Mouse (Mus musculus): ENCODE results near the gene Gm20696. TPM values are rescaled to one million over a fixed set of nuclear protein-coding genes. Genes with fewer than 3 reads are reported as not detected.
A peak's percentile ranks its signal among the peaks of the same experiment; 100 is the strongest.

Gm20696 gene
- polyA plus RNA-seq, 1 experiment, result 1.8 TPM

DNA sequence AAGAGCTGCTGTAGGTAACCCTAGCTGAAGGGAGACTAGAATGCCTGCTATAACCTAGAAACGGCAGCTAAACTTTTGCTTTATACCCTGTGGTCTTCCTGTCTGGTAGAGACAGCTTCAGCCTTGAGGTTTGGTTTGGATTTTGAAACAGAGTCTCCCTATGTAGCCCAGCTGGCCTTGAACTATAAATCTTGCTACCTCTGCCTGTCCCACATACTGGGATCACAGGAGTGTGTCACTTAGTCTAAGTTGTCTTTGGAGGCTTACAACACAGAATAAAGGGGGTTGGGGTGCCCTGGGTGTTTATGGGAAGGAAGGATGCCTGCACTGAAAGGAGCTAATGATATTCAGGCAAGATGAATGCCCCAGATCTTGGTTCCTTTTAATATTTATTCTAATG, 113.8 kb downstream of the Gm20696 start:
- no peak for DNase-seq (ENCODE audit: low read depth)
- TF ChIP-seq POLR2A (IDR thresholded peaks at IDR 0.05; ENCODE audit: borderline replicate concordance, extremely low read depth, insufficient read depth, insufficient read length, poor library complexity, severe bottlenecking) (no peak), CTCF (IDR thresholded peaks at IDR 0.05; ENCODE audit: borderline replicate concordance, extremely low read depth, insufficient read depth, insufficient read length) (no peak)

DNA sequence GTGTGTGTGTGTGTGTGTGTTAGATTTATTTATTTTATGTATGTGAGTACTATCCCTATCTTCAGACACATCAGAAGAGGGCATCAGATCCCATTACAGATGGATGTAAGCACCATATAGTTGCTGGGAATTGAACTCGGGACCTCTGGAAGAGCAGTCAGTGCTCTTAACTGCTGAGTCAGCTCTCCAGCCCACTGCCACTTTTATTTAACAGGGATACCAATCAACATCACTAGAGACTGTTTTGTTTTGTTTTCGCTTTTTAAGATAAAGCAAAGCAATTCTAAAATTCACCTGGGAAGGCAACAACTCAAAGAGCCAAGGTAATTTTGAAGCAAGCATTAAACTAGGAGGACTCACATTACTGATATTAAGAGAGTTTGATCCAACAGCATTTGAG, 120.2 kb downstream of the Gm20696 start:
- no peak for TF ChIP-seq CTCF (IDR thresholded peaks at IDR 0.05; ENCODE audit: borderline replicate concordance, extremely low read depth, insufficient read depth, insufficient read length)
- no peak for TF ChIP-seq POLR2A (IDR thresholded peaks at IDR 0.05; ENCODE audit: borderline replicate concordance, extremely low read depth, insufficient read depth, insufficient read length, poor library complexity, severe bottlenecking)
- no peak for DNase-seq (ENCODE audit: low read depth)

DNA sequence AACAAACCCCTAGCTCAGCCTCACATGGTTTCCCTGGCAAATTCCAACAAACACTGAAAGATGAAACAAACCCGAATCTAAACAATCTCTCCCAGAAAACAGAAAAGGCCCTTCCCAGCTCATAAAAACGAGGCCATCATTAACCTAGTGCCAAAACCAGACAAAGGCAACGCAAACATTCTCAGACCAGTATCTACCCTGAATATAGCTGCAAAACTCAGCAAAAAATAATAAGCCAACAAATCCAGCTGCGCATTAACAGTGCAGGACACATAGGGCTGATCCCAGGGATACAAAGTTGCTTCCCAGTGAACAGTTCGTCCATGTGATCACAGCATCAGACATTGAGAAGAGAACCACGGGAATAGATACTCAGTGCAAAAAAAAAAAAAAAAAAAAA, 121.2 kb downstream of the Gm20696 start:
- peak; percentile 6 for DNase-seq (ENCODE audit: low read depth)
- no peak for TF ChIP-seq CTCF (IDR thresholded peaks at IDR 0.05; ENCODE audit: borderline replicate concordance, extremely low read depth, insufficient read depth, insufficient read length)
- TF ChIP-seq POLR2A (IDR thresholded peaks at IDR 0.05; ENCODE audit: borderline replicate concordance, extremely low read depth, insufficient read depth, insufficient read length, poor library complexity, severe bottlenecking), result no peak

DNA sequence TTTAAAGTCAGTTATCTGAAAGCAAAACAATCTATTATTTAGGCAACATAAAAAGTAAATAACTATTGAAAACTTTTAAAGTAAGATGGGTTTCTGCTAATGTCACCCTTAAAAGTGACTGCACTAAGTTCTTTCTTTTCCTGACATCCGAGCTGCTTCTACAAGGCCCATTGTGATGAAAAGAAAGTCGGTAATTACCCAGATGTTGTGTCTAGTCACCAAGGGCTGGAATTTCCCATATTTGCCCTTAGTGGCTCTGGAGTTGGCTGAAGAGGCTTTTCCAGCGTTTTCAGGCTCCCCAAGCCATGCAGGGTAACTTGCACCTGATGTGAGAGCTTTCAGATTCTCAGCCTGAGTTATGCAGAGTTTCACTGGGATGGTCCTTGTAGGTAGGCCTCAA, 125.5 kb downstream of the Gm20696 start:
- no peak for TF ChIP-seq CTCF (IDR thresholded peaks at IDR 0.05; ENCODE audit: borderline replicate concordance, extremely low read depth, insufficient read depth, insufficient read length)
- TF ChIP-seq POLR2A (IDR thresholded peaks at IDR 0.05; ENCODE audit: borderline replicate concordance, extremely low read depth, insufficient read depth, insufficient read length, poor library complexity, severe bottlenecking), result no peak
- no peak for DNase-seq (ENCODE audit: low read depth)

DNA sequence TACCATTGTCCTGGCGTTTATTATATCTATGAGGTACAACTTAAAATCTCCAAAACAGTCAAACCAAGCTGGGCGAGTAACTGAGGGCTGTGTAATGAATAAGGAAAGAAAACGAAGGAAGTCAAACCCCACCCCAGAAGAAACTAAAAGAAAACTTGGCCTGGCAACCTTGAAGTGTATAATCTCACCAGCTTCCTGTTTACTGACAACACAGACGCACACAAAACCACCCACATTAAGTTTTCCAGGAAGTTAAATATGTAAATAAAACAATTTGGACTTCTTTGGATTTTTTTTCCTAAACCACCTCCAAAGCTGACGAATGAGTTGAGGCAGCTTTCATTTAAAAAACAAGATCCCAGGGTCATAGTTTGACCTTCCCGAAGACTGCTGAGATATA, 125.9 kb downstream of the Gm20696 start:
- TF ChIP-seq POLR2A (IDR thresholded peaks at IDR 0.05; ENCODE audit: borderline replicate concordance, extremely low read depth, insufficient read depth, insufficient read length, poor library complexity, severe bottlenecking), result no peak
- no peak for TF ChIP-seq CTCF (IDR thresholded peaks at IDR 0.05; ENCODE audit: borderline replicate concordance, extremely low read depth, insufficient read depth, insufficient read length)
- no peak for DNase-seq (ENCODE audit: low read depth)

DNA sequence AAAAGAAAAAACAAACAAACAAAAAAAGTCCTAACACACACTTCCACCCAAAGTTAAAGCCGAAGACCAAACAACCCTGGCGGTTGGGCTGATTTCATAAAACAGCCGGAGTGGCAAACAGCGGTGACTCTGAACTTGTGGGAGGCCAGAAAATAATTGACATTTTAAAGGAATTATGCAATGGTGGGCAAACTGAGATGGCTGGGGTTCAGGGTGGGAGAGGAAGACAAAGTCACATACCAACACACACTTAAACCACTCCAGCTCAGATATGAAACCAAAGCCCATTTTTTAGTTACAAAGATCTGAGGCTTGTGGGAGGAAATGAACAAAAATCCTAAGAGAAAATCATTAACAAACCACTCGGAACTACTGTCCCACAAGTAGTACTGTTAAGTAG, 126.5 kb downstream of the Gm20696 start:
- DNase-seq (ENCODE audit: low read depth), result no peak
- TF ChIP-seq POLR2A (IDR thresholded peaks at IDR 0.05; ENCODE audit: borderline replicate concordance, extremely low read depth, insufficient read depth, insufficient read length, poor library complexity, severe bottlenecking) (no peak), CTCF (IDR thresholded peaks at IDR 0.05; ENCODE audit: borderline replicate concordance, extremely low read depth, insufficient read depth, insufficient read length) (no peak)

DNA sequence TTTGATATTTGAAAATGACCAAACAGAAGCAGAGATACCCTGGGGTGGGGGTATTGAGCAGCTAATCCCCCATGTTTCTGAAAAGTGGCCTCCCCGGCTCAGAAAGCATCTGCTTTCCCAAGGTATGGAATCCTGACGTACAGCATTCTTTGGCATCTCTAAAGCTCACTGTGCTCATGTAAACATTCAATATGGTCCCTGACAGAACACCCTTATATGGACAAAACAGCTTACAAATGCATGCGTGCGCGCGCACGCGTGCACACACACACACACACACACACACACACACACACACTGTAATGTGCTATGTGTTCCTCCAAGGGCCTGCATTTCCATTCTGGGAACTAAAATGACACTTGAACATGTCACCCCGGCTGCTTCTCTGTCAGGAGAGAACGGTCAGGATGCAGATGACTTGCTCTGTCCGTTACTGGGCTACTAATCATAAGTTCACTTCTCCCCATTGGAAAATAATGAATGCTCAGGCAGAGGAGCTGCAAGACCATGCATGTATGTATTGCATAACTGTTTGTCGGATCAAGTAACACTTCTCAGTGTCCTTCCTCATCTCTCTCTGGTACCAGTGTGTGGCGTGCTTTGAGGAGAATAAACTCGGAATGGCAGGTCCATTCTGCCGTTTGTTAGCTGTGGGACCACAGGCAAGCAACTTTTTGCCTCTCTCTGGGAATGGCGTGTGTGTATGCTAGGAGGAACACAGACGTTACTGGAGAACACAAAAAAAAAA, 128.2 kb downstream of the Gm20696 start:
- no peak for TF ChIP-seq CTCF (IDR thresholded peaks at IDR 0.05; ENCODE audit: borderline replicate concordance, extremely low read depth, insufficient read depth, insufficient read length)
- TF ChIP-seq POLR2A (IDR thresholded peaks at IDR 0.05; ENCODE audit: borderline replicate concordance, extremely low read depth, insufficient read depth, insufficient read length, poor library complexity, severe bottlenecking), result no peak
- DNase-seq (ENCODE audit: low read depth), result no peak

DNA sequence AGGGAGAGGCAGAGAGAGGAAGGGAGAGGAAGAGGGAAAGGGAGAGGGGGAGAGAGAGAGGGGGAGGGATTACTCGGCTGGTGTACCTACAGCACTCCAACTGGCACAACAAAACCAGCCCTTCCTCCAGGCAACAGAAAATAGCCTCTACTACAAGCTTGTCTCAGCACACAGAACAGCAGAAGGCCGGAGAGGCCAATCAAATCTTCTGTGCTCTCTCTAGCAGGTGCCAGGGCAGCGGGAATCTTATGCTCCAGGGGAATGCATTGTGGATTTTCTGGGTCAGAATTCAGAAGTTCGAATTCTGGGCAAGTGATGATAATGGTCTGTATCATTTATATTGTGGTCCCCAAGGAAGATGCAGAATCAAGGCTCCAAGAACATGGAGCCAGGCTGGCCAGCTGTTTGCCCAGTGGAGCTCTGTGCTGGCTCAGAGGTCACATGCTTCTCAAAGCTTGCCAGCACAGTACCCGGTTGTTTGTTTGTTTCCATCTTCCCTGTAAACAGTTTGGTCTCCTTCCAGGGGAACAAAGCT, 132.3 kb downstream of the Gm20696 start:
- TF ChIP-seq CTCF (IDR thresholded peaks at IDR 0.05; ENCODE audit: borderline replicate concordance, extremely low read depth, insufficient read depth, insufficient read length) (no peak), POLR2A (IDR thresholded peaks at IDR 0.05; ENCODE audit: borderline replicate concordance, extremely low read depth, insufficient read depth, insufficient read length, poor library complexity, severe bottlenecking) (no peak)
- DNase-seq (ENCODE audit: low read depth), result peak; percentile 28

DNA sequence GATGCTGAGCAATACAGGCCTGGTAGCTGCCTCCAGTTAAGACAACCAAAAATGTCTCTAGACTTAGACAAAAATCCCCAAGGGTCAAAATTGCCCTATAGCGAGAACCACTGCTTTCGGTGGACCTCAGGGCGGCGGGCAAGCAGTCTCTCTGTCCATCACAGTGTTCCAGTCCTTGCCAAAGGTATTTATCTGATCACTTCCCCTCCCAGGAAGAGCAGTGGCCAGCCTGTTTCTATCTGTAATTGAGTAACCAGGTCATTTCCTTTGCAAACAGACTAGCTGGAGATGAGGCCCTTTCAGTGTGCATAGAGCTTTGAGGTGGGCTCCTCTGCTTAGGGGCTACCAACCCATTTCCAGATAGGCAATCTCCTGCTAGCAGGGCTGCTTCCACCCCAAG, 134.1 kb downstream of the Gm20696 start:
- DNase-seq (ENCODE audit: low read depth), result no peak
- no peak for TF ChIP-seq CTCF (IDR thresholded peaks at IDR 0.05; ENCODE audit: borderline replicate concordance, extremely low read depth, insufficient read depth, insufficient read length)
- no peak for TF ChIP-seq POLR2A (IDR thresholded peaks at IDR 0.05; ENCODE audit: borderline replicate concordance, extremely low read depth, insufficient read depth, insufficient read length, poor library complexity, severe bottlenecking)

DNA sequence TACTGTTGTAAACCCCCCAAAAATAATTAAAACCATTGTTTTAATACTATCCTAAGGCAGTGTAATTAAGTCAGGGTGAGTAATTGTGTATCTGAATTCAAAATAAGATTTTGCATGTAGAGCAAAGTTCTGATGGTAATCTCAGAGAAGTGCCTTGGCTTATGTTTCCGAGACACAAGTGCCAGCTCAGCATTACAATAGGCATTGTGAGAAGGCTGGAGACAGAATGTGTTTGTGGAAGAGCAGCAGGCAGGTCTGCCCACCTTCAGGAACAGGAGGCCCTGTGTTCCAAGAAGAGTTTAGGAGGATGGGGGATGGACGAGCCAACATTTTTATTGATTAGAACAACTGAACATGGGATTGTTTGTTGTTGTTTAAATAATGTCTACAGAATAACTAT, 137.6 kb downstream of the Gm20696 start:
- TF ChIP-seq CTCF (IDR thresholded peaks at IDR 0.05; ENCODE audit: borderline replicate concordance, extremely low read depth, insufficient read depth, insufficient read length), result no peak
- TF ChIP-seq POLR2A (IDR thresholded peaks at IDR 0.05; ENCODE audit: borderline replicate concordance, extremely low read depth, insufficient read depth, insufficient read length, poor library complexity, severe bottlenecking), result no peak
- DNase-seq (ENCODE audit: low read depth), result no peak

DNA sequence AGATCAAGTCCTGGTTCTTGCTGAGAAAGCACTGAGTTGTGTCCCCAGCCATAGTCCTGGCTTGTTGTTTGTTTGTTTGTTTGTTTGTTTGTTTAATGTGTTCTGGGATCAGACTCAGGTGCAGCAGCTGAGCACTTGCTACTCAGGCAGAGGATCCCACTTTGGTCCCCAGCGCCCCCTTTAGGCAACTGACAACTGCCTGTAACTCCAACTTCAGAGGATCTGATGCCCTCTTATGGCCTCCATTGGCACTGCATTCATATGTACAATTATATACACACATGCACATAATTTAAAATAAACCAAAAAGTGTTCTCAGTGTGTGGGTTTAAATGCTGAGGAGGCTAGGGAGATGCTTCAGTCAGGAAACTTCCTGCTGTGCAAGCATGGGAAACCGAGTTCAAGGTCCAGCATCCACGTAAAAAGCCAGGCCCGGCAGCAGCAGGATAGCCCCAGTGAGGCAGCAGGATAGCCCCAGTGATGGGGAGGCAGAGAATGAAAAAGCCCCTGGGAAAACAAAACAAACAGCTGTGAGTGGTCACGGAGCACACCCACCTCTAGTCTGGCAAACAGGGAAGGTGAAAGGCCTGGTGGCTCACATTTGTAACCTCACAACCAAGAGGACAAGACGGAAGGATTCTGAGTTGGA, 139.0 kb downstream of the Gm20696 start:
- no peak for TF ChIP-seq POLR2A (IDR thresholded peaks at IDR 0.05; ENCODE audit: borderline replicate concordance, extremely low read depth, insufficient read depth, insufficient read length, poor library complexity, severe bottlenecking)
- no peak for TF ChIP-seq CTCF (IDR thresholded peaks at IDR 0.05; ENCODE audit: borderline replicate concordance, extremely low read depth, insufficient read depth, insufficient read length)
- DNase-seq (ENCODE audit: low read depth), result no peak

DNA sequence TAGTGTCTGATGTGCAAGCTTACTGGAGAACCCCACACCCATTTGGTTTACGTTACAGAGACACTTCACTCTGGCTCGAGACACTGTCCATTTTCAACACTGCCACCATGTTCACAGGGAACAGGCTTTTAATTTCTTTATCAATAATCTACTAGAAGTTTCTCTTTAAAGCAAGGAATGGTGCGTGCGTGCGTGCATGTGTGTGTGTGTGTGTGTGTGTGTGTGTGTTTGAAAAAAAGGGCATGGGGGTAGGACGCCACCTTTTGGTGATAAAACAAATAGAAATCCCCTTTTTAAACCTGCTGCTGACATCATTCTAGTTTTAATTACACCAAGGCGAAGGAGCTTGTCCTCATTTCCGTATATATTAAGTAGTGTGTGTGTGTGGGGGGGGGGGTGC, 141.2 kb downstream of the Gm20696 start:
- peak; percentile 29; the same call in 1 of the 2 replicates for TF ChIP-seq CTCF (IDR thresholded peaks at IDR 0.05; ENCODE audit: borderline replicate concordance, extremely low read depth, insufficient read depth, insufficient read length)
- TF ChIP-seq POLR2A (IDR thresholded peaks at IDR 0.05; ENCODE audit: borderline replicate concordance, extremely low read depth, insufficient read depth, insufficient read length, poor library complexity, severe bottlenecking), result no peak
- DNase-seq (ENCODE audit: low read depth), result peak; percentile 76

Measured in brain, embryonic 14.5 days (tissue).